Mouse (Mus musculus) MEL (cell line): ENCODE results near the gene Krtcap2.

Experiments
- BHLHE40 ChIP-seq: IDR thresholded peaks from 2 replicates; pipeline ENCODE4 v1.6.1; 2012; ENCODE audit warnings: low read depth, mild to moderate bottlenecking, inconsistent platforms, low read length, improper control_type of control experiment, borderline replicate concordance
- CTCF ChIP-seq, 3 experiments: IDR thresholded peaks in 2 of 3; conservative IDR thresholded peaks in 1 of 3; 2 replicates each; pipeline ENCODE4 v1.5.1; 2011 to 2012; ENCODE audit warnings: low read length in 3 of 3, low read depth in 2 of 3, mild to moderate bottlenecking in 2 of 3, improper control_type of control experiment in 1 of 3, inconsistent platforms in 1 of 3, mixed read lengths in 1 of 3, moderate library complexity in 1 of 3; ENCODE audit not compliant: control insufficient read depth in 1 of 3, insufficient read depth in 1 of 3, poor library complexity in 1 of 3, severe bottlenecking in 1 of 3
- EP300 ChIP-seq, 2 experiments: IDR thresholded peaks; 2 replicates each; pipeline ENCODE4 v1.6.1; 2011; ENCODE audit warnings: improper control_type of control experiment in 2 of 2, low read length in 2 of 2, low read depth in 1 of 2, mild to moderate bottlenecking in 1 of 2
- GABPA ChIP-seq: IDR thresholded peaks from 2 replicates; pipeline ENCODE4 v1.6.1; 2012; ENCODE audit warnings: low read depth, mild to moderate bottlenecking, inconsistent platforms, low read length, improper control_type of control experiment, moderate library complexity
- MXI1 ChIP-seq: IDR thresholded peaks from 2 replicates; pipeline ENCODE4 v1.6.1; 2011; ENCODE audit warnings: mild to moderate bottlenecking, low read depth, low read length, improper control_type of control experiment
- MYC ChIP-seq: IDR thresholded peaks from 2 replicates; pipeline ENCODE4 v1.6.1; 2011; ENCODE audit warnings: low read depth, mild to moderate bottlenecking, low read length, improper control_type of control experiment, moderate library complexity
- NELFE ChIP-seq: IDR thresholded peaks from 2 replicates; pipeline ENCODE4 v1.6.1; 2011; ENCODE audit warnings: low read depth, low read length, improper control_type of control experiment
- POLR2A ChIP-seq, 2 experiments: IDR thresholded peaks; 2 replicates each; pipeline ENCODE4 v1.6.1; 2011 to 2012; ENCODE audit warnings: low read length in 2 of 2, mild to moderate bottlenecking in 2 of 2, control low read depth in 1 of 2, improper control_type of control experiment in 1 of 2, low read depth in 1 of 2, moderate library complexity in 1 of 2; ENCODE audit not compliant: control insufficient read depth in 1 of 2, insufficient read depth in 1 of 2, poor library complexity in 1 of 2
- POLR2AphosphoS5 ChIP-seq: IDR thresholded peaks from 2 replicates; pipeline ENCODE4 v1.6.1; 2012; ENCODE audit warnings: low read depth, borderline replicate concordance, mild to moderate bottlenecking, inconsistent platforms, low read length, moderate library complexity, mixed read lengths
- TBP ChIP-seq: IDR thresholded peaks from 2 replicates; pipeline ENCODE4 v1.8.0; 2011; ENCODE audit warnings: low read depth, low read length, improper control_type of control experiment

DNA sequence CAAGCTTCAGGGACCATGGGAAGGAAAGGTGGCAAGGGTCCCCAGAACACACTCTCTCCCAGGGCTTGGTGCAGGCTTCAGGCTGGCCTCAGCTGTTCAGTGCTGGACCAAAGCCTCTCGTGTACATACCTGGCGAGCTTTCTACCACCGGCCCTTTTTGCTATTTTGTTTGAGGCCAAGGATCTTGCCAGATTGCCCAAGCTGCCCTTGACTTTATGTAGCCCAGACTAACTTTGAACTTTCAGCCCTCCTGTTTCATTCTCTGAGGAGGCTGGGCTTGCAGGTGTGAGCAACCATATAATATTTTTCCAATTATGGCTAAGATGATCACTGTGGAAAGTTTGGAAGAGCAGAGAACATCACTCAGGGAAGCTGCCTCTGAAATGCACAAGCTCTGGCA lies 38.5 kb downstream of the Krtcap2 start:
- TF ChIP-seq TBP (no peak), POLR2A (IDR thresholded peaks at IDR 0.05; ENCODE audit: control insufficient read depth in 1 of 2, insufficient read depth in 1 of 2, low read depth in 1 of 2, low read length in 2 of 2, poor library complexity in 1 of 2) (no peak), CTCF (IDR thresholded peaks at IDR 0.05 in 2 of 3, conservative IDR thresholded peaks at IDR 0.05 in 1 of 3; ENCODE audit: control insufficient read depth in 1 of 3, insufficient read depth in 1 of 3, low read depth in 2 of 3, low read length in 3 of 3, poor library complexity in 1 of 3, severe bottlenecking in 1 of 3) (no peak), BHLHE40 (no peak), MXI1 (no peak), POLR2AphosphoS5 (no peak), EP300 (IDR thresholded peaks at IDR 0.05; ENCODE audit: low read depth in 1 of 2, low read length in 2 of 2) (no peak), GABPA (no peak), MYC (no peak), NELFE (no peak)
